Mouse (Mus musculus): ENCODE results near the gene Olfr114. TPM values are rescaled to one million over a fixed set of nuclear protein-coding genes. Genes with fewer than 3 reads are reported as not detected.

Olfr114 gene
- total RNA-seq (2021), result not detected

DNA sequence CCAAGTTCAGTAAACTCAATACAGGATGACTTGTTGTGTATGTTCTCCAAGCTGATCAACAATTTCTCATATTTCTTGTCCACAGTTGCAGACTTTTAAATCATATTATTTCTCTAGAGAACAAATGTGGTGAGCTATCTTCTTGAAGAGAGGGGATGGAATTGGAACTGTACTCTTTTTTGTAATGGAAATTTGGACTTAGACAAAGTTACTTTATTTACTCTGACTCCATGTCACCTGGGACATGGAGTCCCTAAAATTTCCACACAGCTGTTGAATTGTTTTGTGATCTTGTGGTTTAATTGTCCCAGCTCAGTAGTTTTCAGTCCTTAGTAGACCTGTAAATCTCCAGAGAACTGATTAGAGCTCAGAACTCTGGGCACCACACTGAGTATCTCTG lies at the start of gene Olfr114:
Gene Olfr114 (minus strand): TSS at position 101 of the 400 bp plus-strand sequence.
- no peak for DNase-seq (ENCODE audit: low spot score in 2 of 2)
- intact Hi-C loops (cut with DNase I), result no loop called here

DNA sequence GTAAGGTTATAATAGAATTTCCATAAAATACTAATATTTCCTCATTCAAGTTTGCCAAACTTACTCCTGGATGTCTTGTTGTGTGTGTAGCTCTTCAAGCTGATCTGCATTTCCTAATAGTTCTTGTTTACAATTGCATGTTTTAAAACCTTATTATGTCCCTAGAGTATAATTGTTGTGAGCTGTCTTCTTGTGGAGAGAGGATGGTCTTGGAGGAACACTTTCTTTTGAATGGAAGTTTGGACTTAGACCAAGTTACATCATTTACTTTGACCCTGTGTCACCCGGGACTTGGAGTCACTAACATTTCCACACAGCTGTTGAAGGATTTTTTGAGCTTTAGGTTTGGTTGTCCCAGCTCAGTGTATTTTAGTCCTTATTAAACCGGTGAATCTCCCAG lies 34.5 kb upstream of the Olfr114 start, which contains the start of the genes Olfr115 and Olfr116:
Gene Olfr115 (minus strand): TSS at position 101 of the 400 bp plus-strand sequence.
Gene Olfr116 (minus strand): TSS at position 191 of the 400 bp plus-strand sequence.
- intact Hi-C loops (cut with DNase I), result no loop called here
- DNase-seq (ENCODE audit: low spot score in 2 of 2), result no peak

DNA sequence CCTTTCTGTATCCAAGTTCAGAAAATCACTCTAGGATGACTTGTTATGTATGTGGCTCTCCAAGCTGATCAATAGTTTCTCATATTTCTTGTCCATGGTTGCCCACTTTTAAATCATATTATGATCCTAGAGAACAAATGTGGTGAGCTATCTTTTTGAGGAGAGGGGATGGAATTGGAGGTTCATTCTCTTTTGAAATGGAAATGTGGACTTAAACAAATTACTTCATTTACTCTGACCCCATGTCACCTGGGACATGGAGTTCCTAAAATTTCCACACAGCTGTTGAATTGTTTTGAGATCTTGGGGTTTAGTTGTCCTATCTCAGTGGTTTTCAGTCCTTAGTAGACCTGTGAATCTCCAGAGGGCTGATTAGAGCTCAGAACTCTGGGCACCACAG lies 15.0 kb downstream of the Olfr114 start, which contains the start of gene Olfr113:
Gene Olfr113 (minus strand): TSS at position 101 of the 400 bp plus-strand sequence.
- intact Hi-C loops (cut with DNase I), result no loop called here
- no peak for DNase-seq (ENCODE audit: low spot score in 2 of 2)

DNA sequence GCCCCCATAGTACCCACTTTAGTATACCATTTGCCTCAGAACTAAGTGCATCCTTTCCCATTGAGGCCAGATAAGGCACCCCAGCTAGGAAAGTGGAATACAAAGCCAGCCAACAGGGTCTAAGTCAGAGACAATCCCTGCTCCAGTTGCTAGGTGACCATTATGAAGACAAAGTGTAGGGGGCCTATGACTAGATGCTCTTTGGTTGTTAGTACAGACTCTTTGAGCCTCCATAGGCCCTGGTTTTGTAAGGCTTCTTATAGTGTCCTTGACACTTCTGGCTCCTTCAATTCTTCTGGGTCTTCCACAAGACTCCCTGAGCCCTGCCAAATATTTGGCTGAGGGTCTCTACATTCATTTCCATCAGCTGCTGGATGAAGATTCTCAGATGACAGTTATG lies 23.2 kb downstream of the Olfr114 start, which contains the start of gene Olfr112:
Gene Olfr112 (minus strand): TSS at position 101 of the 400 bp plus-strand sequence.
- no peak for DNase-seq (ENCODE audit: low spot score in 2 of 2)
- intact Hi-C loops (cut with DNase I), result no loop called here

DNA sequence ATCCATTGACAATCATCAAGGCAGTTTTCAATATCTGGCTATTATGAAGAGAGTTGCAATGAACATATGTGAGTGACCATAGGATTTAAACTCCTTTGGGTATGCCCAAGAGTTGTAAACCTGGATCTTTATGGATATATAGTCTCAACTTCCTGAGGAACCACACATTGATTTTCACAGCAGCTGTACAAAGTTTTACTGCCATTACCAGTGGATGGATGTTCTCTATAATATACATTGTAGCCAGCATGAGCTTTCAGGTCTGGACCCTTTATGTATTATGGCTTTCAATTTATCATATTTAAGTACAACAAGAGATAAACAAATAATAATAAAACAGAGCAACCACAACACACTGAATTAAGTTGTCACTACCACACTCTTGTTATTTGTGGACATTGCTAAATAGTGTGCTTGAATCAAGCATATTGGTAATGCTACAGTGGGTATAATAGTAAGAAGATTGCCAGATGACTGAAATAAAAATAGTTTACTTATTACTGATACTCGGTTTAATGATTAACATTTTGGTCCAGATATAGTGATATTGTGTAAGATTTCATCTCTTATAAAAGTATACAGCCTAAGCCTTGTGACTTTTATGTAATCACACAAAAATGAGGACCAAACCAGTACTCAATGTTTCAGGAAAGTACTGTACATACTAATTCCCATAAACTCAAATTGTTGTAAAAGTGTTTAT lies 33.5 kb downstream of the Olfr114 start:
- DNase-seq (ENCODE audit: low spot score in 2 of 2), result no peak
- intact Hi-C loops (cut with DNase I), result no loop called here

DNA sequence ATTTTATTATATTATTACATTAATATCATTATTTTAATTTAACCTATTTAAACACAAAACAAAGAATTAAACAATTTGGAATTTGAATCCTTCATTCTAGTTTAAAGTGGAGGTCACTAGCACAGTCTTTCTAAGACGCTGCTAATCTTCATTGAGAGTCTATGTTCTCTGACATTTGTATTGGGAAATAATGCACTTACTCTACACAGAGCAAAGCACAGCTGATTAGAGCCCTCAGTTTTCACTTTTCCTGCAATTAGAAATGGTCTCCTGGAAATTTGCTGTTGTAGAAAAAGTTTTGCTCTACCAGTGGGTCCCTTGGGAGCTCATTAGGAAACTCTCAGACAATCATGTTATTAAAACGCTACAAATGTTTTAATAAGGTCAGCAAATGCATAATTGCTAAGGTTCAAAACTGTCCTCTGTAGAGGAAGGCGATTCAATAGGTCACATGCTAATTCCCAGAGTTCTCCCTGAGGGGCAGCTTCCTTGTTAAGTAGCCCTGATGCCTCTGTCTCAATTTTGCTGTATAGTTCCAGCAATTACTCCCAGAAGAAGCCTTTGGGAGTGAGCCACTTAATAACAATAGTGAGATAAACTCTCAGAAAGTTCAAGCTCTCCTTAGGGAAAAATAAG lies 48.6 kb downstream of the Olfr114 start:
- DNase-seq (ENCODE audit: low spot score in 2 of 2), result no peak
- intact Hi-C loops (cut with DNase I), result no loop called here

DNA sequence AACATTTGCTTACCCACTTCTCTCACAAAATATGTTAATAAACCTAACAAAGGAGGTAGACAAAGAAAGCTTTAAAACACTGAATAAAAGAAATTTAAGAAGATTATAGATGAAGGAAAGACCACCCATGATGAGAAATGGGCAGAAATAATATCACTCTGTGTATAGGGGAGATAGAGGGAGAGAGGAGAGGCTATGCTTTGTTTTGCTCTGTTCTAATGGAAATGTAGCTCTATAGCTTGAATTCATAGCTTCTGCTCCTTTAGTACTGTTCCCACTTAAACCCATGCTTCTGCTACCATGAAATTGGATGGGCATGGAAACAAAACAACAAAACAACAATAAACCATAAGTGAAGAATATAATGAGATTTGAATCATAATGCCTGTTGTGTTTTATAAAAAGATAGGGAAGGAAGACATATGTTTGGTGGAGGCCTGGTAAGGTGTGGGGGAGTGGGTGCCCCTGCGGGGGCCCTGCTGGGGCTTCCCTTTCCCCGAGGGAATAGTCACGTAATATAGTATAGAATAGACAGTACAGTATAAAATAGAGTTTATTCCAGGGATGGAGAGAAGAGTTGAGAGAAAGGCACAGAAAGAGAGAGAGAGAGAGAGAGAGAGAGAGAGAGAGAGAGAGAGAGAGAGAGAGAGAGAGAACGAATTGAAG lies 51.0 kb downstream of the Olfr114 start:
- intact Hi-C loops (cut with DNase I), result no loop called here

More for the DNA sequence above, 51.0 kb downstream of the Olfr114 start:
- no peak for DNase-seq (ENCODE audit: low spot score in 2 of 2)

Other genes with a start within 250 kb of the Olfr114 start
- not detected for gene Olfr104-ps, start 233.2 kb downstream of the Olfr114 start, total RNA-seq (2021)
- not detected for gene Olfr105-ps, start 213.7 kb downstream of the Olfr114 start, total RNA-seq (2021)
- not detected for gene Olfr106-ps, start 202.3 kb downstream of the Olfr114 start, total RNA-seq (2021)
- gene Olfr107, start 193.5 kb downstream of the Olfr114 start, total RNA-seq (2021), result not detected
- not detected for gene Olfr108, start 147.3 kb downstream of the Olfr114 start, total RNA-seq (2021)
- not detected for gene Olfr109, start 133.8 kb downstream of the Olfr114 start, total RNA-seq (2021)
- not detected for gene H2-M2, start 109.2 kb downstream of the Olfr114 start, total RNA-seq (2021)
- gene Olfr110, start 100.3 kb downstream of the Olfr114 start, total RNA-seq (2021), result not detected
- not detected for gene Olfr111, start 84.7 kb downstream of the Olfr114 start, total RNA-seq (2021)
- gene Olfr112, start 23.3 kb downstream of the Olfr114 start, total RNA-seq (2021), result not detected
- not detected for gene Olfr113, start 15.1 kb downstream of the Olfr114 start, total RNA-seq (2021)
- not detected for gene Olfr115, start 34.4 kb upstream of the Olfr114 start, total RNA-seq (2021)
- gene Olfr116, start 34.5 kb upstream of the Olfr114 start, total RNA-seq (2021), result not detected
- not detected for gene Olfr117, start 71.0 kb upstream of the Olfr114 start, total RNA-seq (2021)
- gene Olfr118, start 74.2 kb upstream of the Olfr114 start, total RNA-seq (2021), result not detected
- not detected for gene Olfr119, start 103.8 kb upstream of the Olfr114 start, total RNA-seq (2021)
- gene Olfr120, start 129.1 kb upstream of the Olfr114 start, total RNA-seq (2021), result not detected
- gene Olfr121, start 156.1 kb upstream of the Olfr114 start, total RNA-seq (2021), result not detected
- not detected for gene Olfr122, start 175.9 kb upstream of the Olfr114 start, total RNA-seq (2021)
- gene Olfr123, start 200.8 kb upstream of the Olfr114 start, total RNA-seq (2021), result not detected
- gene Olfr124, start 207.1 kb upstream of the Olfr114 start, total RNA-seq (2021), result not detected
- not detected for gene Olfr125, start 240.2 kb upstream of the Olfr114 start, total RNA-seq (2021)